8 mouse cellular contexts compared by ENCODE assay signal in genomic region chr7:101908367-101908766, GRCm38 (mm10). TPM values are rescaled to one million over a fixed set of nuclear protein-coding genes. Genes with fewer than 3 reads are reported as not detected.
DNase-seq lines count a peak whose midpoint lies in the region; ATAC-seq and TF ChIP-seq lines count a peak whose summit lies in the region.

No protein-coding gene starts in this region.

- no peak overlapping the region for H3K4me2 ChIP-seq in hindbrain, embryonic 11.5 days (replicated peaks; ENCODE audit: low read depth, low read length)
- peak overlapping the region; percentile 14; the same call in 1 of the 2 replicates for H3K4me2 ChIP-seq in heart, embryonic 13.5 days
- 0 out of 2 replicates have a peak overlapping the region, but pooled peaks have one; percentile 1 for H3K4me2 ChIP-seq in lung, embryonic 14.5 days

- ATAC-seq in hindbrain, embryonic 11.5 days (ENCODE audit: low FRiP score) = no peak
- no peak for ATAC-seq in G1E (ENCODE audit: extremely low read depth, insufficient number of reproducible peaks, low FRiP score, poor library complexity, severe bottlenecking)
- no peak for ATAC-seq in heart, embryonic 13.5 days (ENCODE audit: extremely low read depth, insufficient number of reproducible peaks, low FRiP score, low TSS enrichment)
- ATAC-seq in lung, embryonic 14.5 days (ENCODE audit: insufficient read depth) = no peak

- H3K27ac ChIP-seq in hindbrain, embryonic 11.5 days (ENCODE audit: low read depth, low read length) = no peak overlapping the region
- no peak overlapping the region; the same call in 1 of the 2 replicates for H3K27ac ChIP-seq in hindbrain, embryonic 10.5 days
- 0 out of 2 replicates have a peak overlapping the region, but pooled peaks have one; percentile 20 for H3K27ac ChIP-seq in heart, embryonic 13.5 days (replicated peaks)
- H3K27ac ChIP-seq in lung, embryonic 14.5 days (ENCODE audit: low read depth) = no peak overlapping the region

- H3K9me3 ChIP-seq in hindbrain, embryonic 11.5 days (ENCODE audit: control insufficient read depth, low read length) = no peaks in the 10 kb centered on the region
- H3K9me3 ChIP-seq in hindbrain, embryonic 10.5 days = no peaks in the 10 kb centered on the region
- no peaks in the 10 kb centered on the region for H3K9me3 ChIP-seq in G1E (replicated peaks)
- H3K9me3 ChIP-seq in heart, embryonic 13.5 days = no peaks in the 10 kb centered on the region
- no peaks in the 10 kb centered on the region for H3K9me3 ChIP-seq in lung, embryonic 14.5 days (ENCODE audit: low read depth, low read length)

- H3K27me3 ChIP-seq in hindbrain, embryonic 11.5 days (ENCODE audit: control insufficient read depth, insufficient read depth, low read length) = no peaks in the 10 kb centered on the region
- no peaks in the 10 kb centered on the region for H3K27me3 ChIP-seq in hindbrain, embryonic 10.5 days (ENCODE audit: insufficient read depth, poor library complexity, severe bottlenecking)
- H3K27me3 ChIP-seq in G1E (ENCODE audit: insufficient read depth, low read length) = no peaks in the 10 kb centered on the region
- no peaks in the 10 kb centered on the region for H3K27me3 ChIP-seq in heart, embryonic 13.5 days (replicated peaks)
- H3K27me3 ChIP-seq in lung, embryonic 14.5 days (ENCODE audit: insufficient read depth, low read length) = no peaks in the 10 kb centered on the region

- TF ChIP-seq CTCF in G1E (IDR thresholded peaks at IDR 0.05; ENCODE audit: low read depth, low read length) = no peak
- TF ChIP-seq CTCF in lung, embryonic 14.5 days (IDR thresholded peaks at IDR 0.05; ENCODE audit: low read depth) = no peak

- DNase-seq in hindbrain, embryonic 11.5 days (ENCODE audit: low spot score) = no peak
- DNase-seq in hindbrain, embryonic 10.5 days (ENCODE audit: low spot score) = no peak
- no peak for DNase-seq in G1E (ENCODE audit: low spot score)
- DNase-seq in lung, embryonic 14.5 days = no peak
- no peak for DNase-seq in left cerebral cortex, adult 11 months (ENCODE audit: low spot score)
- no peak for DNase-seq in cerebellum, postnatal 4 days (ENCODE audit: low spot score in 2 of 2)
- DNase-seq in retina, postnatal 1 day = no peak

- H3K4me1 ChIP-seq in hindbrain, embryonic 11.5 days (replicated peaks; ENCODE audit: control insufficient read depth, insufficient read depth, low read length) = peaks cover 4% of the 10 kb centered on the region
- H3K4me1 ChIP-seq in hindbrain, embryonic 10.5 days (replicated peaks) = peaks cover 18% of the 10 kb centered on the region
- H3K4me1 ChIP-seq in G1E (ENCODE audit: insufficient read depth, low read depth, low read length) = peaks cover 48% of the 10 kb centered on the region
- peaks cover 36% of the 10 kb centered on the region for H3K4me1 ChIP-seq in heart, embryonic 13.5 days
- H3K4me1 ChIP-seq in lung, embryonic 14.5 days (ENCODE audit: insufficient read depth) = no peaks in the 10 kb centered on the region

- H3K4me3 ChIP-seq in hindbrain, embryonic 11.5 days (ENCODE audit: low read depth, low read length) = no peak overlapping the region
- H3K4me3 ChIP-seq in hindbrain, embryonic 10.5 days = no peak overlapping the region
- peak overlapping the region; percentile 50; the same call in 1 of the 2 replicates for H3K4me3 ChIP-seq in G1E (ENCODE audit: low read depth, low read length)
- no peak overlapping the region for H3K4me3 ChIP-seq in heart, embryonic 13.5 days
- no peak overlapping the region for H3K4me3 ChIP-seq in lung, embryonic 14.5 days (ENCODE audit: low read depth, low read length)

- 79% methylated on average over 4 of the region's 4 CpGs for WGBS in hindbrain, embryonic 11.5 days
- 79% methylated on average over 4 of the region's 4 CpGs for WGBS in hindbrain, embryonic 10.5 days
- whole genome bisulfite sequencing in heart, embryonic 13.5 days = 65% methylated on average over 4 of the region's 4 CpGs
- 65% methylated on average over 4 of the region's 4 CpGs for WGBS in lung, embryonic 14.5 days

- peaks cover 4% of the 10 kb centered on the region; the same call in 1 of the 2 replicates for H3K36me3 ChIP-seq in hindbrain, embryonic 11.5 days (ENCODE audit: control insufficient read depth, insufficient read depth, low read length)
- peaks cover 48% of the 10 kb centered on the region for H3K36me3 ChIP-seq in hindbrain, embryonic 10.5 days
- peaks cover 68% of the 10 kb centered on the region for H3K36me3 ChIP-seq in G1E (replicated peaks)
- peaks cover 39% of the 10 kb centered on the region for H3K36me3 ChIP-seq in heart, embryonic 13.5 days
- peaks cover 38% of the 10 kb centered on the region for H3K36me3 ChIP-seq in lung, embryonic 14.5 days (ENCODE audit: insufficient read depth)

- 0 out of 2 replicates have a peak overlapping the region, but pooled peaks have one; percentile 15 for H3K9ac ChIP-seq in hindbrain, embryonic 11.5 days (ENCODE audit: low read depth, low read length)
- peak overlapping the region; percentile 15; the same call in 1 of the 2 replicates for H3K9ac ChIP-seq in heart, embryonic 13.5 days
- no peak overlapping the region for H3K9ac ChIP-seq in lung, embryonic 14.5 days

RNA-seq across cellular contexts. Expression of gene Tomt, which starts 2.2 kb away (rescaled TPM):
- 0.48 and 0.89 TPM in 2 replicates for polyA plus RNA-seq in hindbrain, embryonic 11.5 days (2014; fragmentation: Nextera tagmentation; extraction: Ambion mirVana)
- 0.31 and 0.75 TPM in 2 replicates for polyA plus RNA-seq in hindbrain, embryonic 10.5 days (2016; fragmentation: Nextera tagmentation; extraction: Ambion mirVana)
- total RNA-seq in G1E (2014; fragmentation: Nextera tagmentation) = not detected in 2 replicates
- total RNA-seq in G1E (2017) = 0.22 and 0.23 TPM in 2 replicates
- 0.01 TPM in 1 of 2 replicates, not detected in the other for polyA plus RNA-seq in G1E (2012)
- 0.10 and 0.27 TPM in 2 replicates for polyA plus RNA-seq in heart, embryonic 13.5 days (2015; fragmentation: Nextera tagmentation; extraction: Ambion mirVana)
- 0.30 and 0.43 TPM in 2 replicates for polyA plus RNA-seq in lung, embryonic 14.5 days (2014; fragmentation: Nextera tagmentation; extraction: Ambion mirVana)

RNA-seq across cellular contexts. Expression of gene Lamtor1, which starts 2.7 kb away (rescaled TPM):
- polyA plus RNA-seq in hindbrain, embryonic 11.5 days (2014; fragmentation: Nextera tagmentation; extraction: Ambion mirVana) = 127 TPM in 2 replicates
- 165 and 173 TPM in 2 replicates for polyA plus RNA-seq in hindbrain, embryonic 10.5 days (2016; fragmentation: Nextera tagmentation; extraction: Ambion mirVana)
- total RNA-seq in G1E (2014; fragmentation: Nextera tagmentation) (96.2 and 96.5 TPM in 2 replicates), G1E (2017) (145 and 146 TPM in 2 replicates)
- 136 and 153 TPM in 2 replicates for polyA plus RNA-seq in G1E (2012)
- polyA plus RNA-seq in heart, embryonic 13.5 days (2015; fragmentation: Nextera tagmentation; extraction: Ambion mirVana) = 140 and 155 TPM in 2 replicates
- 151 and 161 TPM in 2 replicates for polyA plus RNA-seq in lung, embryonic 14.5 days (2014; fragmentation: Nextera tagmentation; extraction: Ambion mirVana)

RNA-seq across cellular contexts. Expression of gene Lrrc51, which starts 25.3 kb away (rescaled TPM):
- 11.4 and 12.2 TPM in 2 replicates for polyA plus RNA-seq in hindbrain, embryonic 11.5 days (2014; fragmentation: Nextera tagmentation; extraction: Ambion mirVana)
- 9.6 and 13.8 TPM in 2 replicates for polyA plus RNA-seq in hindbrain, embryonic 10.5 days (2016; fragmentation: Nextera tagmentation; extraction: Ambion mirVana)
- total RNA-seq in G1E (2014; fragmentation: Nextera tagmentation) (12.4 and 17.7 TPM in 2 replicates), G1E (2017) (2.9 and 4.1 TPM in 2 replicates)
- 0.53 and 0.65 TPM in 2 replicates for polyA plus RNA-seq in G1E (2012)
- 4.1 and 5.1 TPM in 2 replicates for polyA plus RNA-seq in heart, embryonic 13.5 days (2015; fragmentation: Nextera tagmentation; extraction: Ambion mirVana)
- 7.7 and 8.3 TPM in 2 replicates for polyA plus RNA-seq in lung, embryonic 14.5 days (2014; fragmentation: Nextera tagmentation; extraction: Ambion mirVana)

RNA-seq across cellular contexts. Expression of gene Numa1, which starts 25.5 kb away (rescaled TPM):
- 86.9 and 88.9 TPM in 2 replicates for polyA plus RNA-seq in hindbrain, embryonic 11.5 days (2014; fragmentation: Nextera tagmentation; extraction: Ambion mirVana)
- polyA plus RNA-seq in hindbrain, embryonic 10.5 days (2016; fragmentation: Nextera tagmentation; extraction: Ambion mirVana) = 79.0 and 80.6 TPM in 2 replicates
- 134 and 189 TPM in 2 replicates for total RNA-seq in G1E (2014; fragmentation: Nextera tagmentation)
- total RNA-seq in G1E (2017) = 120 and 125 TPM in 2 replicates
- 106 and 112 TPM in 2 replicates for polyA plus RNA-seq in G1E (2012)
- 39.7 and 41.7 TPM in 2 replicates for polyA plus RNA-seq in heart, embryonic 13.5 days (2015; fragmentation: Nextera tagmentation; extraction: Ambion mirVana)
- 109 TPM in 2 replicates for polyA plus RNA-seq in lung, embryonic 14.5 days (2014; fragmentation: Nextera tagmentation; extraction: Ambion mirVana)

RNA-seq across cellular contexts. Expression of gene Folr1, which starts 37.8 kb away (rescaled TPM):
- polyA plus RNA-seq in hindbrain, embryonic 11.5 days (2014; fragmentation: Nextera tagmentation; extraction: Ambion mirVana) = 11.5 and 12.1 TPM in 2 replicates
- 10.8 and 17.1 TPM in 2 replicates for polyA plus RNA-seq in hindbrain, embryonic 10.5 days (2016; fragmentation: Nextera tagmentation; extraction: Ambion mirVana)
- total RNA-seq in G1E (2014; fragmentation: Nextera tagmentation) = not detected in 2 replicates
- total RNA-seq in G1E (2017) = 0.22 and 0.64 TPM in 2 replicates
- polyA plus RNA-seq in G1E (2012) = not detected in 2 replicates
- 4.7 and 6.4 TPM in 2 replicates for polyA plus RNA-seq in heart, embryonic 13.5 days (2015; fragmentation: Nextera tagmentation; extraction: Ambion mirVana)
- 0.20 and 0.73 TPM in 2 replicates for polyA plus RNA-seq in lung, embryonic 14.5 days (2014; fragmentation: Nextera tagmentation; extraction: Ambion mirVana)
